Mouse (Mus musculus) megakaryocyte progenitor cell, adult 5-6 weeks (primary cell): Measurements from ENCODE around the gene Ak1. TPM values are rescaled to one million over a fixed set of nuclear protein-coding genes. Genes with fewer than 3 reads are reported as not detected.

Source experiments
- ATAC-seq: replicated peaks from 2 replicates; pipeline ENCODE4 v1.8.0; 2016; ENCODE audit warnings: mild to moderate bottlenecking, moderate TSS enrichment, inconsistent platforms; ENCODE audit not compliant: poor library complexity
- total RNA-seq, 2 experiments: library from RNA; stranded (forward) in 1 of 2; stranded (reverse) in 1 of 2; fragments of 157-497, 149-512 nt in 1 of 2; fragments of 200-1000 nt in 1 of 2; gene quantifications; 2 replicates each; pipeline versions ENCODE4 v1.2.3 to v1.2.4; 2015 to 2017

Gene Ak1
- total RNA-seq, 2 experiments from 2014 or later: 0.12 to 1.8 TPM

GRCm38 (mm10) chr2:32681754-32682153 lies 60.2 kb downstream of the Ak1 start:
- no peak for ATAC-seq

- ATAC-seq: no peak
Measured at GRCm38 (mm10) chr2:32682721-32683417, 61.3 kb downstream of the Ak1 start.

- no peak for ATAC-seq
Measured at GRCm38 (mm10) chr2:32683701-32684100, 62.1 kb downstream of the Ak1 start.

Other genes starting within 250 kb of the Ak1 start
- 15.3 and 18.1 TPM in 2 replicates for gene 1110008P14Rik, start 239.8 kb upstream of the Ak1 start, total RNA-seq (2015)
- 8.0 and 15.4 TPM in 2 replicates for gene 1110008P14Rik, start 239.8 kb upstream of the Ak1 start, total RNA-seq (2017)
- 437 and 498 TPM in 2 replicates for gene Lcn2, start 233.5 kb upstream of the Ak1 start, total RNA-seq (2015)
- gene Lcn2, start 233.5 kb upstream of the Ak1 start, total RNA-seq (2017): 53.7 and 107 TPM in 2 replicates
- 6.3 and 12.1 TPM in 2 replicates for gene Ptges2, start 225.9 kb upstream of the Ak1 start, total RNA-seq (2015)
- gene Ptges2, start 225.9 kb upstream of the Ak1 start, total RNA-seq (2017): 9.5 and 10.6 TPM in 2 replicates
- 1.5 and 1.9 TPM in 2 replicates for gene Naif1, start 171.3 kb upstream of the Ak1 start, total RNA-seq (2015)
- 3.5 TPM in 2 replicates for gene Naif1, start 171.3 kb upstream of the Ak1 start, total RNA-seq (2017)
- 5.2 and 6.4 TPM in 2 replicates for gene Slc25a25, start 170.3 kb upstream of the Ak1 start, total RNA-seq (2015)
- gene Slc25a25, start 170.3 kb upstream of the Ak1 start, total RNA-seq (2017): 10.7 and 11.5 TPM in 2 replicates
- gene Fam102a, start 86.4 kb upstream of the Ak1 start, total RNA-seq (2015): 1.9 and 2.9 TPM in 2 replicates
- 1.9 and 2.2 TPM in 2 replicates for gene Fam102a, start 86.4 kb upstream of the Ak1 start, total RNA-seq (2017)
- gene Dpm2, start 50.9 kb upstream of the Ak1 start, total RNA-seq (2015): 76.6 and 87.2 TPM in 2 replicates
- 26.5 and 32.3 TPM in 2 replicates for gene Dpm2, start 50.9 kb upstream of the Ak1 start, total RNA-seq (2017)
- gene Pip5kl1, start 47.0 kb upstream of the Ak1 start, total RNA-seq (2015): not detected in 2 replicates
- gene Pip5kl1, start 47.0 kb upstream of the Ak1 start, total RNA-seq (2017): not detected in 2 replicates
- not detected in 2 replicates for gene 9430097D07Rik, start 46.1 kb upstream of the Ak1 start, total RNA-seq (2015)
- gene 9430097D07Rik, start 46.1 kb upstream of the Ak1 start, total RNA-seq (2017): not detected in 2 replicates
- gene St6galnac4, start 34.7 kb upstream of the Ak1 start, total RNA-seq (2015): 26.2 and 33.1 TPM in 2 replicates
- 38.7 and 40.4 TPM in 2 replicates for gene St6galnac4, start 34.7 kb upstream of the Ak1 start, total RNA-seq (2017)
- gene St6galnac6, start 22.0 kb upstream of the Ak1 start, total RNA-seq (2015): 7.9 and 9.4 TPM in 2 replicates
- 19.0 and 24.4 TPM in 2 replicates for gene St6galnac6, start 22.0 kb upstream of the Ak1 start, total RNA-seq (2017)
- gene Eng, start 24.8 kb downstream of the Ak1 start, total RNA-seq (2015): 14.7 and 15.5 TPM in 2 replicates
- gene Eng, start 24.8 kb downstream of the Ak1 start, total RNA-seq (2017): 6.9 and 8.5 TPM in 2 replicates
- gene Fpgs, start 82.4 kb downstream of the Ak1 start, total RNA-seq (2015): 18.0 and 19.1 TPM in 2 replicates
- gene Fpgs, start 82.4 kb downstream of the Ak1 start, total RNA-seq (2017): 20.7 and 27.4 TPM in 2 replicates
- 63.4 and 79.2 TPM in 2 replicates for gene Cdk9, start 91.3 kb downstream of the Ak1 start, total RNA-seq (2015)
- 39.3 and 42.5 TPM in 2 replicates for gene Cdk9, start 91.3 kb downstream of the Ak1 start, total RNA-seq (2017)
- 18.2 and 19.9 TPM in 2 replicates for gene Sh2d3c, start 99.3 kb downstream of the Ak1 start, total RNA-seq (2015)
- gene Sh2d3c, start 99.3 kb downstream of the Ak1 start, total RNA-seq (2017): 10.3 and 10.7 TPM in 2 replicates
- not detected in 2 replicates for gene 6330409D20Rik, start 119.3 kb downstream of the Ak1 start, total RNA-seq (2015)
- not detected in 2 replicates for gene 6330409D20Rik, start 119.3 kb downstream of the Ak1 start, total RNA-seq (2017)
- 25.1 and 26.7 TPM in 2 replicates for gene Tor2a, start 135.5 kb downstream of the Ak1 start, total RNA-seq (2015)
- gene Tor2a, start 135.5 kb downstream of the Ak1 start, total RNA-seq (2017): 16.2 and 24.5 TPM in 2 replicates
- 0.12 TPM in 1 of 2 replicates, not detected in the other for gene Ttc16, start 153.9 kb downstream of the Ak1 start, total RNA-seq (2015)
- gene Ttc16, start 153.9 kb downstream of the Ak1 start, total RNA-seq (2017): 0.41 TPM in 1 of 2 replicates, not detected in the other
- gene Ptrh1, start 154.0 kb downstream of the Ak1 start, total RNA-seq (2015): 2.7 and 2.9 TPM in 2 replicates
- 1.4 TPM in 2 replicates for gene Ptrh1, start 154.0 kb downstream of the Ak1 start, total RNA-seq (2017)
- gene Cfap157, start 162.7 kb downstream of the Ak1 start, total RNA-seq (2015): not detected in 2 replicates
- not detected in 2 replicates for gene Cfap157, start 162.7 kb downstream of the Ak1 start, total RNA-seq (2017)
- gene Stxbp1, start 225.5 kb downstream of the Ak1 start, total RNA-seq (2015): 2.9 and 4.7 TPM in 2 replicates
- 1.6 and 3.7 TPM in 2 replicates for gene Stxbp1, start 225.5 kb downstream of the Ak1 start, total RNA-seq (2017)